Mouse (Mus musculus) lung, postnatal 0 days (tissue): ENCODE measurements at regions not wholly inside any gene's neighbourhood (a gene's known extent, or its start where the extent isn't known, plus 50 kb on each side); places are given as distances from the start of the nearest gene placed in this dataset.

Experiments
- CTCF ChIP-seq: IDR thresholded peaks from 2 replicates; pipeline ENCODE4 v1.5.1; 2016; ENCODE audit warnings: antibody characterized with exemption, mild to moderate bottlenecking
- EP300 ChIP-seq: IDR thresholded peaks from 2 replicates; pipeline ENCODE4 v1.6.1; 2016; ENCODE audit warnings: antibody characterized with exemption, mild to moderate bottlenecking, control low read depth

- TF ChIP-seq CTCF (no peak), EP300 (no peak)
Observed at GRCm38 (mm10) chr4:105527316-105527715, 262.4 kb upstream of the Gm12728 start.
